Mouse (Mus musculus) spleen, postnatal 4 days (tissue): Measurements from ENCODE around the gene Magel2.

Experiments
- DNase-seq, 2 experiments: peaks; one replicate each; pipeline ENCODE4 v3.0.0; 2022; ENCODE audit warnings: low spot score in 2 of 2

The Magel2 gene

DNA sequence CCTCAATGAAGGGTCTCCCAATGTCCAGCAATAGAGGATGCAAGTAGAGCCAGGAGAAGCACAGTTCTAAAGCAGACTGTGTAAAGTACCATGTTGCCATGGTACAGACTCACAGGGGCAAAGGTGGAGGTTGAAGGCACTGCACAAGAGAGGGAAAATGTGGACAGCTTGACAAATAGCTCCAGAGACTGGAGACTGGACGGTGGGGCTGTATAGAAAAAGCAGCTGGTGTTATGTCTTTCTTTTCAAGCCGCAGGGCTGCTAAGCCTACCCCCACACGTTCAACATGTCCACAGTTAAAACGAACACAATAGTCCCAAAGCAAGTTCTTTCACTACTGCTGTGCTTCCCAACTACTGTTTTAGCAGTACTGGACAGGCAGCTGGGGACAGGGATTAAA is 46.4 kb downstream of the Magel2 start:
- DNase-seq: no peak

DNA sequence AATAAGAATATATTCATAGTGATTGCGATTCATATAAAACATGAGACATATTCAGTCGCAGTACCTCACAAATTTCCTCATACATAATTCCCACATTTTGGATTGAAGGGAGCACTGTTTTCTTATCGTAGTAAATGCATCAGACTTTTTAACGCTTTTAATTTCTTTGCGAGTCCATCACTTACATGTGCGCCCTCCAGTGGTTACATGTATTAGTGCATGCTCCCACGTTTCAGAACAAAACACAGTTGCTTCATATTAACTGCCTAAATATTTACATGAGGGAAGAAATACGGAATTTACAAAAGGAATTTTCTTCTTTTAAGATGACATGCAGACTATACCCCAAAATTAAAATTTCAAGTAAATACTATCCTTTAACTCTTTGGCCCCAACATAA is 51.5 kb downstream of the Magel2 start:
- no peak for DNase-seq
